Mouse (Mus musculus): Measurements from ENCODE around the gene Actr8. TPM values are rescaled to one million over a fixed set of nuclear protein-coding genes. Genes with fewer than 3 reads are reported as not detected.

The Actr8 gene
- total RNA-seq, 1 experiment from 2014 or later = 41.0 TPM

- ATAC-seq (replicated peaks; ENCODE audit: low read depth, poor library complexity, severe bottlenecking) = no peak
Measured at GRCm38 (mm10) chr14:29988337-29988736, 10.2 kb downstream of the Actr8 start.

- ATAC-seq (replicated peaks; ENCODE audit: low read depth, poor library complexity, severe bottlenecking) = no peak
Measured at GRCm38 (mm10) chr14:29994976-29995375, 16.8 kb downstream of the Actr8 start.

GRCm38 (mm10) chr14:29996000-29996751 is 18.0 kb downstream of the Actr8 start:
- ATAC-seq (replicated peaks; ENCODE audit: low read depth, poor library complexity, severe bottlenecking) = no peak

- ATAC-seq (replicated peaks; ENCODE audit: low read depth, poor library complexity, severe bottlenecking) = no peak
Measured at GRCm38 (mm10) chr14:29997345-29997744, 19.2 kb downstream of the Actr8 start.

DNA sequence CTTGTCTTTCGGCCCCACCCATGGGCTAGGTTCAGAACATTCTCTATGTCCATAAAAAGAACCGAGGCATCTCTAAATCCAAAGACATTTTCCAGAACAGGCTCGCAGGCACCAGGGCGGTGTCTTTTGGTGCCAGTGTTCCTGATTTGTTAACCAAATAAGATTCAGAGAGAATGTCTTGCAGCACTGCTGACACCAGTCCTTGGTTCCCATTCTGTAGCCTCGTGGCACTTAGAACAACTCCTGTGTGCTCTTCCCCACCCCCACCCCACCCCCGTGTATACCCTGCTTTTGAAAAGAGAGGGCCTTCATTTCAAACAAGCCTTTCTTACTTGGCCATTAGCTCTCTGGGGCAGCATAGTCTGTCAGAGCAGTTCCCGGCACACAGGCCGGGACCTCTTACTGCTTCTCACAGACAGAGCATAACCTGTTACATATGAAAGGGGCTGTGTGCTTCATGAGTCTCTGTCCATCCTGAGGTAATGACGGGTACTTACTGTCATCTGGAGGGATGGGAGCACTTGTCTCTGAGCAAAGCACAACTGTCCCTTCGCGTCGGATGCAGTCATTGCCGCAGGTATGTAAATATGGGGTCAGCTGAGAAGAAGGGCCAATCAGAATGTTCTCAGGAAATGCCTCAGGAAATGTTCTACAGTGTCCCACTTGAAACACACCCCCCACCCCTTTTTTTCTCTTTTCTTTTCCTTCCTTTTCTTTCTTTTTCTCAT is 20.8 kb downstream of the Actr8 start:
- ATAC-seq (replicated peaks; ENCODE audit: low read depth, poor library complexity, severe bottlenecking) = no peak

DNA sequence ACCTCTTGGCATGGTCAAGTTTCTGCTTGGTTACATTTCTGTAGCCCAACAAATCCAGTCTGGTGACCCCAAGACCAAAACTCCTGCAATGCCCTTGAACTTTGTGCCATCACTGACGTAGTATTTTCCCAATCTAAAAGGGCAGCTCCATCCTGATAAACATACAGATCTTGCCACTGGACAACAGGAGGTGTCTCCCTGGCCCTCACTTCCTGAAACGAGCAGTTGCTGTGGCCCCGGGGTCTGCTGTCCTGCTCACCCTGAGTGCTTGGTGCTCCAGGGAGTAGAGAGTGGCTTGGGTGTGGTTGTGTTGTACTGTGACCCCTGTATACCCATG is 21.3 kb downstream of the Actr8 start:
- no peak for ATAC-seq (replicated peaks; ENCODE audit: low read depth, poor library complexity, severe bottlenecking)

- ATAC-seq (replicated peaks; ENCODE audit: low read depth, poor library complexity, severe bottlenecking) = peak; percentile 78
Measured at GRCm38 (mm10) chr14:30008733-30009575, 30.8 kb downstream of the Actr8 start, which contains the start of the genes Il17rb and Chdh. Gene Il17rb (minus strand): TSS chr14:30008896. Gene Chdh (plus strand): TSS chr14:30009023.

DNA sequence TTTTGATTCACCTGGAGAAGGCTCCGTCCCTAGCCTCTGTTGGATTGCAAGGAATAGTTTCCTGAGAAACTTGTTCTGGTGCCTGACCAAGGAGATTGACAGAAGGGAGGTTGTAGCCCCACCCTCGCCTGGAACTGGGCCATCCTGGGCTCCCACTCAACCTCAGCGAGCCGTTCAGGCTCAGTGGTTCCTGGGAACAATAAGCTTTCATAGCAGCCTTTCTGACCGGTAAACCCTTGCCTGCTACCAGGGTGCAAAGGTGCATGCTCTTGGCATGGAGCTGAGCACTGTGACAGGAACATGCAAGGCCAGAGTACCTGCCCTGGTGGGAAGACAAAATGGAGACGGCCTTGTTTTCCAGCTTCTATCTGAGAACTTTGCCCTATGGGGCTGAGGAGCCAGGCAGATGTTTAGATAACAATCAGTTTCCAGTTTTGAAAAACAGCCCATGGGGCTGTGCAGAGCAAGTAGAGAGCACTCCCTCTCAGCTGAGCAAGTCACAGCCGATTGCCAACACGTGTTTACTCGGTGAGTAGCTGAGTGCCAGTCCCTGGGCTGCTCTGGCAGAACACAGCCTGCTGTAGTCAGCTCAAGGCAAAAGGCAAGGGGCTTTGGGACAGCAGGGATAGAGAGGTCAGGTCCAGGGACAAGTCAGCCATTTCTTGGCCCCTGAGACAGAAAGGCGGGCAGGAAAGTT is 31.9 kb downstream of the Actr8 start:
- no peak for ATAC-seq (replicated peaks; ENCODE audit: low read depth, poor library complexity, severe bottlenecking)

- no peak for ATAC-seq (replicated peaks; ENCODE audit: low read depth, poor library complexity, severe bottlenecking)
Measured at GRCm38 (mm10) chr14:30011886-30012560, 33.9 kb downstream of the Actr8 start.

- peak; percentile 50 for ATAC-seq (replicated peaks; ENCODE audit: low read depth, poor library complexity, severe bottlenecking)
Measured at GRCm38 (mm10) chr14:30014487-30014886, 36.4 kb downstream of the Actr8 start.

DNA sequence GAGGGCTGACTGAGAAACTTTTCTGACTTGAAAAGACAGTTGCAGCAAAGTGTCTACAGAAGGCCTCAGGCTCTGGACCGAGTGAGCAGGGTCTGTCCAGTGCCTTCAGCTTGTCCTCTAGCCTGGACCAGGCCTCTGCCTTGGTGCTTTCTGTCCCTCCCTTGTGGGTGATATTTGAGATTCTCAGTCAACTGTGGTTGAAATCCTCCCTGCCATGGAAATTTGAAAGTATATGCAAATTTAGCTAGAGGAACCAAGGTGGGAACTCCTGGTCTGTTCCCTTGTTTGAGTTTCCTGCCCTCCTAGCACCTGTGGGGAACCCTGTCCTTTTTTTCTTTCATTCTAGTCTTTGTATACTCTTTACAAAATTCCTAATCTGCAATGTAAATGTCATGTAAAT is 36.9 kb downstream of the Actr8 start:
- ATAC-seq (replicated peaks; ENCODE audit: low read depth, poor library complexity, severe bottlenecking) = no peak

DNA sequence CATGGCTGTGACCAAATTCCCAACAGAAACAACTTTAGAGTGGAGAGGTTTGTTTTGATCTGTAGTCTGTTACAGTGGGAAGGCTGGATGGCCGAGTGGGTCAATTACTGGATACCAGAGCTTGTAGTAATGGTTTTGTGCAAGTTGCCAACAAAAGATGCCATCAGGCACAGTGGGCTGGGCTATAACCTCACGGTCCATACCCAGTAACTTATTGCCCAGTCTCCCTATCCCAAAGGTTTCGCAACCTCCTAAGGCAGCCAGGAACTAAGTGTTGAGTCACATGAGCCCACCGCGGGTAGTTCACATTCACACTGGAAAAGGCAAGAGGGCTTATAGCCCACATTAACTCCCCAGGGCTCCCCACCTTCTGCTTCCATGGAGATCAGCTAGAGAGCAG is 38.5 kb downstream of the Actr8 start:
- ATAC-seq (replicated peaks; ENCODE audit: low read depth, poor library complexity, severe bottlenecking) = no peak

DNA sequence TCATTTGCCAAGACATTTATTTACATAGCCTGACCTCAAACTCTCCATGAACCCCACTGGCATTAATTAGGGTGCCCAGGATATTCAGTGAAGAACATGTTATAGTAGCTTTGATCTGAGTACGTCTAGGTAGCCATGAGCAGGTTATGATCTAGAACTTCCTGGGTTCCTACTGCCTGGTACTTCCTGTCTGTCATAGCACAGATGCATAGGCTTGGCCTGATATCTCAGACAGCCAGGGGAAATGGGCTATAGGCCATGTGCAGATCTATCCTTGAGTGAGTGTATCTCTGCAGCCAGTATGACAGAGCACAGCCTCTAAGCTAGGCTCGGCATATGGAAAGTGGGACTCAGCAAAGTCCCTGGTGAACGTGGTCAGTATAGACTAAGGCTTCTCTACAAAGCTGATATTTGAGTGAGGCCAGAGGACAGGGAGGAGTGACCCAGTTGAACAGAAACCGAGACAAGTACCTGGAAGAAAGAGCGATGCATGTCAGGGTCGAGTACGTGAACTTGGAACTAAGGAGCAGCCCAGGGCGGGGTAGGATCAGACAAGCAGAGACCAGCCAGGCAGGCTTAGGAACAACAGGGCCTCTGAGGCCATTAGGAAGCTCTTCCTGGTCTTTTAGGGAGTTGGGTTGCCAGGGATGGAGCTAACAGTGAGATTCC is 39.8 kb downstream of the Actr8 start:
- ATAC-seq (replicated peaks; ENCODE audit: low read depth, poor library complexity, severe bottlenecking) = no peak

DNA sequence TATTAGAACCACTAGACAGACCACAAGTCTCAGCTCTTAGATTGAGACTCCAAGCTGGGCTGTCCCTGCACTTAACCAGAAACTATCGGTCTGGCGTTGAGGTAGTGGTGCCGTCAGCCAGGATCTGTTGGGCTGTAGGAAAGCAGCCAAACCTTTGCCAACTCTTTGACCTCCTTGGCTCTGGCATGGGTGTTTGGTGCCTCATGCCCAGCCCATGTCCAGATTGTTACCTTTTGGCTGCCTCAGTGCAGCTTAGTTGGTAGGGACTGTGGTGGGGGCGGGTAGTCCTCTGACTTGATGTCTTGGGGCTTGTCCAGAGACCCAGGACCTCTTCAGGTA is 40.3 kb downstream of the Actr8 start:
- ATAC-seq (replicated peaks; ENCODE audit: low read depth, poor library complexity, severe bottlenecking) = no peak

DNA sequence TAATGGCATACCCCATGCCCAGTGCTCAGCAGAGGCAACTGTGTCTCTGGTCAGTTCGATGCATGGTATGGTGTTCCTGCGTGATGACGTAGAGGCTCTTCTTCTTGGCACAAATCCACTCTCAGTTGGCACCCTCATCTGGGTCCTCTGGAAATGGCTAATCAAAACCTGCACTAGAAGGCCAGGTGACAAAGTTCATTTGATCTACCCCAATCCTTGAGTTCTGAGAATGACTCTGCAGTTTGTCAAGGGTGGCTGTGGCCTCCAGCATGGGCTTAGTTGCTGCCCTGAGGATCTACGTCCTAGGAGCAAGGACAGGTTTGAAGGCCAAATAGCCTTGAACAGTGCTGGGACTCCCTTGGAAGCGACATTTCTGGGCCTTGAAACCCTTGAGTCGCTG is 40.7 kb downstream of the Actr8 start:
- ATAC-seq (replicated peaks; ENCODE audit: low read depth, poor library complexity, severe bottlenecking) = no peak

- no peak for ATAC-seq (replicated peaks; ENCODE audit: low read depth, poor library complexity, severe bottlenecking)
Measured at GRCm38 (mm10) chr14:30019375-30019774, 41.2 kb downstream of the Actr8 start.

DNA sequence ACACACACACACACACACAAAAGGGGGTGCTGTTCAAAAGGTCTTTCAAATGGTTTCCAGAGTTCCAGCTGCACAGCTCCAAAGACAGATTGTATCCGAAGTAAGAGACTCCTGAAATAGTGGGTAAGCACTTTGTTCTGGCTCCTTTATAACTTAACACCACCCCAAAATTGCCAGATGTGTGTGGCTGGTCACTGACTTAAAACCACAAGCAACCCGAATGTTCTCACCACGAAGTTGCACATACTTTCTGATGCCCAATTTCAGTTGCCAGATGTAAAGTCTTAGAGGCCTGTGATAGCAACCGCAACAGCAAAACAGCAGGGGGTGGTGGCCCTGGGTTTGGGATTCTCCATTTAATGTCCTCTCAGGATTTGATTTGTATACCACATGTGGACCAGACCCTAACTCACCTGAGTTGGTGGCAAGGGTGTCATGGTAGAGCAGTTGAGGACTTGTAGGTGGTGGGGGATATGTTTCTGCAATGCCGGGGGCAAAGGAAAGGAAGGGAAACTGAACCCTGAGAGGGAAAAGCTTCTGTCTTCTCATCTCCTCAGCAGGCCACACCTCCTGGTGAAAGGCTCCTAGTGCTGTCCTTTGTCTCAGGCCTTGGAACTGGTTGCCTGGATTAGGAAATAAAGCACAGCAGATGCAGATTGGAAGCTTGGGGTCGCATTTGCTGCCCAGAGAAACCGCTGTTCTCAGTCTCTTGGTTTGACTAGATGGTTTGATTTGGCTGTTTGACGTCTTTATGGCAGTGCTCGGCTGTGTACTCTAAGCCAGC is 41.8 kb downstream of the Actr8 start:
- peak; percentile 50 for ATAC-seq (replicated peaks; ENCODE audit: low read depth, poor library complexity, severe bottlenecking)

GRCm38 (mm10) chr14:30022471-30022870 is 44.3 kb downstream of the Actr8 start:
- peak; percentile 45 for ATAC-seq (replicated peaks; ENCODE audit: low read depth, poor library complexity, severe bottlenecking)
